Comparison of ENCODE assay signal across 11 mouse cellular contexts in genomic region chr9:69010886-69011285, GRCm38 (mm10).
DNase-seq lines count a peak whose midpoint lies in the region; ATAC-seq lines count a peak whose summit lies in the region.
"Had no signal": no experiment of that assay in that cellular context is flagged by ENCODE, and none has a peak within 500 bp of the region (broad histone marks: within the 10 kb centered on the region; RNA-seq: fewer than 3 reads in every experiment).

No protein-coding gene starts in this region.

- H3K4me1 ChIP-seq in liver, embryonic 16.5 days (ENCODE audit: control insufficient read depth, low read depth, low read length) = no peaks in the 10 kb centered on the region; the same call in 1 of the 2 replicates
- H3K4me1 ChIP-seq in liver, embryonic 12.5 days = no peaks in the 10 kb centered on the region
- H3K4me1 ChIP-seq: embryonic facial prominence, embryonic 12.5 days had no signal

- no peaks in the 10 kb centered on the region for H3K9me3 ChIP-seq in liver, embryonic 16.5 days (replicated peaks; ENCODE audit: control insufficient read depth, low read length)
- no peaks in the 10 kb centered on the region for H3K9me3 ChIP-seq in liver, embryonic 12.5 days (replicated peaks)
- H3K9me3 ChIP-seq: embryonic facial prominence, embryonic 12.5 days had no signal

- ATAC-seq in liver, embryonic 16.5 days (ENCODE audit: low read depth) = peak; percentile 53; the same call in 1 of the 2 replicates
- ATAC-seq in liver, embryonic 12.5 days = no peak
- no peak for ATAC-seq in monocyte, adult 5-6 weeks (replicated peaks; ENCODE audit: insufficient number of reproducible peaks, low FRiP score, low TSS enrichment, poor library complexity, severe bottlenecking)
- ATAC-seq: hindbrain, postnatal 0 days had no signal

- no peaks in the 10 kb centered on the region for H3K36me3 ChIP-seq in liver, embryonic 16.5 days (ENCODE audit: control insufficient read depth, insufficient read depth)
- H3K36me3 ChIP-seq in liver, embryonic 12.5 days = no peaks in the 10 kb centered on the region
- H3K36me3 ChIP-seq: embryonic facial prominence, embryonic 12.5 days had no signal

- peak; percentile 60 for DNase-seq in cerebellum, adult 11-12 months
- DNase-seq in heart, postnatal 36 days = peak; percentile 23 to 38
- DNase-seq in lung, postnatal 4 days = peak; percentile 22 to 58
- DNase-seq in spleen, adult 18-20 months = no peak
- DNase-seq in right cerebral cortex, postnatal 4 days = no peak
- DNase-seq: thymus, postnatal 36 days had no signal

- H3K4me3 ChIP-seq in liver, embryonic 16.5 days (ENCODE audit: low read depth, low read length) = no peak overlapping the region
- no peak overlapping the region for H3K4me3 ChIP-seq in liver, embryonic 12.5 days
- H3K4me3 ChIP-seq: embryonic facial prominence, embryonic 12.5 days had no signal

- H3K27ac ChIP-seq in liver, embryonic 16.5 days (ENCODE audit: low read length) = no peak overlapping the region
- no peak overlapping the region for H3K27ac ChIP-seq in liver, embryonic 12.5 days
- H3K27ac ChIP-seq: embryonic facial prominence, embryonic 12.5 days; hindbrain, postnatal 0 days had no signal

- no peak overlapping the region for H3K9ac ChIP-seq in liver, embryonic 16.5 days (ENCODE audit: low read depth, low read length)
- H3K9ac ChIP-seq in liver, embryonic 12.5 days = no peak overlapping the region
- H3K9ac ChIP-seq: embryonic facial prominence, embryonic 12.5 days had no signal

- 63% methylated on average over 5 of the region's 5 CpGs for WGBS in liver, embryonic 16.5 days (ENCODE audit: insufficient replicate concordance)
- 67% methylated on average over 5 of the region's 5 CpGs for WGBS in liver, embryonic 12.5 days (ENCODE audit: insufficient replicate concordance)

- intact Hi-C loops in heart, postnatal 36 days (cut with DNase I) = no loop called here

- no peaks in the 10 kb centered on the region for H3K27me3 ChIP-seq in liver, embryonic 16.5 days (ENCODE audit: control insufficient read depth, insufficient read depth, low read depth, low read length)
- H3K27me3 ChIP-seq in liver, embryonic 12.5 days (replicated peaks) = no peaks in the 10 kb centered on the region
- H3K27me3 ChIP-seq: embryonic facial prominence, embryonic 12.5 days had no signal

- H3K4me2 ChIP-seq in liver, embryonic 16.5 days (ENCODE audit: low read depth, low read length) = no peak overlapping the region
- H3K4me2 ChIP-seq in liver, embryonic 12.5 days = no peak overlapping the region
- H3K4me2 ChIP-seq: embryonic facial prominence, embryonic 12.5 days had no signal

Comparison
In these comparisons a context has a peak if more than half of its experiments do, and no peak if none do; other contexts are left out.
1. DNase-seq: peak in cerebellum, adult 11-12 months (single experiment), heart, postnatal 36 days (2 of 2) and lung, postnatal 4 days (2 of 2); none in spleen, adult 18-20 months (0 of 2) and right cerebral cortex, postnatal 4 days (single experiment).